Mouse (Mus musculus) heart, embryonic 12.5 days (tissue): ENCODE measurements around the gene Tmem259. TPM values are rescaled to one million over a fixed set of nuclear protein-coding genes. Genes with fewer than 3 reads are reported as not detected.
"Not testable (repeated sequence)": the region's sequence is repeated elsewhere in the genome, so short reads cannot be mapped to it uniquely, and the experiment has no call there.

ENCODE experiments used
- ATAC-seq: fragments of 200-750 bp; cut with Nextera tagmentation; 2 replicates; pipeline ENCODE4 v1.8.0; 2017; ENCODE audit warnings: moderate TSS enrichment, moderate library complexity; ENCODE audit not compliant: insufficient number of reproducible peaks, low FRiP score
- H3K27ac ChIP-seq: fragments of 300-500 bp; sonication (generic); 2 replicates; pipeline ENCODE4 v1.5.1; 2016; ENCODE audit warnings: mild to moderate bottlenecking, moderate library complexity; ENCODE audit not compliant: poor library complexity, severe bottlenecking
- H3K27me3 ChIP-seq: fragments of 300-500 bp; sonication (generic); replicated peaks from 2 replicates; pipeline ENCODE4 v1.6.1; 2016; ENCODE audit warnings: mild to moderate bottlenecking, moderate library complexity
- H3K36me3 ChIP-seq: fragments of 300-500 bp; sonication (generic); 2 replicates; pipeline ENCODE4 v1.6.1; 2016; ENCODE audit warnings: mild to moderate bottlenecking, moderate library complexity
- H3K4me1 ChIP-seq: fragments of 300-500 bp; sonication (generic); replicated peaks from 2 replicates; pipeline ENCODE4 v1.6.1; 2016; ENCODE audit warnings: mild to moderate bottlenecking
- H3K4me2 ChIP-seq: fragments of 300-500 bp; sonication (generic); 2 replicates; pipeline ENCODE4 v1.6.1; 2016; ENCODE audit warnings: mild to moderate bottlenecking, moderate library complexity
- H3K4me3 ChIP-seq: fragments of 300-500 bp; sonication (generic); 2 replicates; pipeline ENCODE4 v1.5.1; 2016; ENCODE audit warnings: mild to moderate bottlenecking
- H3K9ac ChIP-seq: fragments of 300-500 bp; sonication (generic); 2 replicates; pipeline ENCODE4 v1.6.1; 2016; ENCODE audit warnings: mild to moderate bottlenecking, moderate library complexity
- H3K9me3 ChIP-seq: fragments of 300-500 bp; sonication (generic); replicated peaks from 2 replicates; pipeline ENCODE4 v1.6.1; 2016; ENCODE audit warnings: mild to moderate bottlenecking, moderate library complexity
- WGBS: fragments of 180-500 bp; shearing (Covaris S2); methylation state at CpG from one replicate; pipeline ENCODE4 v1.1.7; 2016; 5-methylcytosine and 5-hydroxymethylcytosine counted together
- polyA plus RNA-seq: library from polyadenylated mRNA; unstranded; fragments of >200 nt; fragmentation: Nextera tagmentation; extraction: Ambion mirVana; gene quantifications from 2 replicates; pipeline ENCODE4 v1.2.1, GENCODE M21; 2016

Gene Tmem259
- polyA plus RNA-seq, 1 experiment from 2014 or later: 20.8 TPM

DNA sequence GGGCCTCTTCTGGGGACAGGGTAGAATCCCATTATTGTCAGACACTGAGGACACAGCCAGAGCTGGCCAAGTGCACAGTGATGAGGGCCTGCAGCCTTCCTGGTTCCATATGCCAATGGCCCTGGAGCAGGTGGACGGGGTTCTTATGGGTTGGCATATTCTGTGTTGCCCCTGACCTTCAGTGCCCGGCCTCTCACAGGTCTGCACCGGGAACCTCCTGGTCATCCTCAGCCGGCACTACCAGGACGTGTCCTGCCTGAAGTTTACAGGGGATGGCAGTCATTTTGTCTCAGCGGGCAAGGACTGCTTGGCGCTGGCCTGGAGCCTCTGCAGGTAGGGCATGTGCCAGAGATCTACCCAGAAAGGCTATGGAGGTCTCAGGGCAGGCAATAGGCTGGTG lies 19.4 kb downstream of the Tmem259 start:
- no peak overlapping the region for H3K27ac ChIP-seq
- ATAC-seq: no peak
- H3K27me3 ChIP-seq: peaks cover 20% of the 10 kb centered on the region
- WGBS: 97% methylated on average over 7 of the region's 7 CpGs
- no peak overlapping the region for H3K4me3 ChIP-seq
- no peak overlapping the region for H3K4me2 ChIP-seq
- no peaks in the 10 kb centered on the region for H3K9me3 ChIP-seq
- no peak overlapping the region for H3K9ac ChIP-seq
- peaks cover 7% of the 10 kb centered on the region for H3K4me1 ChIP-seq
- H3K36me3 ChIP-seq: peaks cover 74% of the 10 kb centered on the region

DNA sequence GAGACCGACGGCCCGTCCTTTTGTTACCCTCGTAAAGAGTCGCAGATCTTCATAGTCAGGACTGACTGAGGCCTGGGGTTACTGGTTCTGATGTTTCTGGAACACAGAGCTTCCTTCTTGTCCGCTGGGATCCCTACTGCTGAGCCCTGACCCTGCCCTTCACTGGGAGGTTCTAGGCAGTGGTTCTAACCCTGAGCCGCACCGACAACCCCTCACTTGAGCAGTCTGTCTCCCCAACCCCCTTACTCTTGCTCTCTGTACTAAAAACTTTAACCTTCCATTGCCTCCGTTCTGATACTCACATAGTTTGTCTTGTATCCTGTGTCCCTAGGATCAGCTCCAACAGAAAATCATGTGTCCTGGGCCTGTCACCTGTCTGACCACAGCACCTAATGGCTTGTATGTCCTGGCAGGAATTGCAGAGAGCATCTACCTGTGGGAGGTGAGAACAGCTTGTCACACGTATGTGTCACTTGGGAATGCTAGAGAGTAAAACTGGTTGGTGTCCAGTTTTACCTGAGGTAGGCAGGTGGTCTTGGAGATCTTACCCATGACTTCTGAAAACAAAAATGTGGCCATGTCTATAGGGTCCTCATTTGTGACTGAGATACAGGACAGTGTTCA lies 23.3 kb downstream of the Tmem259 start:
- 12% methylated on average over 10 of the region's 10 CpGs for WGBS
- no peak for ATAC-seq
- Histone ChIP-seq H3K27me3 (no peaks in the 10 kb centered on the region), H3K27ac (no peak overlapping the region), H3K4me1 (peaks cover 11% of the 10 kb centered on the region), H3K9ac (peak overlapping the region; percentile 90), H3K4me3 (peak overlapping the region; percentile 79), H3K36me3 (peaks cover 45% of the 10 kb centered on the region), H3K4me2 (peak overlapping the region; percentile 86), H3K9me3 (no peaks in the 10 kb centered on the region)

DNA sequence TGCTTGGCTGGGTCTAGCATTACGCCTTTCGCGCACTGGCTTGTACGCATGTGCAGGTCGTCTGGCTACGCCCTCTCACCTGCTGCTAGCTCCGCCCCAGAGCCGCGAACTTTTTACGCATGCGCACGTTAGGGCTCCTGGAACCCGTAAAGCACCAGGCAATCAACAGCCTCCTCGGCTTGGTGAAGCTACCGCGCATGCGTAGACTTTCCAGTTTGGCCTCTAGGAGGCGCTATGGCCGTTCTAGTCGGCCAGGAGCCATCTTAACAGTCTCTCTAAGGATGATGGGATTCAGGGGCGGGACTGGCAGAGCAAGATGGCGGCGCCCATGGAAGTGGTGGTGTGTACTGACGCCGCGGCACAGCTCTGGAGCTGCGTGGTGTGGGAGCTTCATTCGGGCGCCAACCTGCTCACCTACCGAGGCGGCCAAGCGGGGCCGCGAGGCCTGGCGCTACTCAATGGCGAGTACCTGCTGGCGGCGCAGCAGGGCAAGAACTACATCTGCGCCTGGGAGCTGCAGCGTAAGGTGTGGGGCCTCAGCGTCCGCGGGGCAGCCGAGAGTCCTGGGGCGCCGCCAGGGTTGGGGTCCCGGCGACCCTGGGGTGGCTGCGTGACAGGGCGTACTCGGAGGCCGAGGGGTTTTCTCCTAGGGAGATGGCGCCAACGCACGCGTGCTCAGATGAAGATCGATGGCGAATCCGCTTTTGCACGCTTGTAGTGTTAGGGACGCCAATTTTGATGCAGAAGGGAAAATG lies 24.1 kb downstream of the Tmem259 start, which contains the start of gene Wdr18:
Gene Wdr18, plus strand, starts transcription at position 306 of the 755 bp plus-strand sequence.
- WGBS: under 1% methylated on average over 61 of the region's 61 CpGs
- Histone ChIP-seq H3K4me1 (peaks cover 11% of the 10 kb centered on the region), H3K4me2 (peak within 1 kb of the TSS; percentile 86), H3K9ac (peak within 1 kb of the TSS; percentile 90), H3K27ac (peak within 1 kb of the TSS; percentile 71), H3K36me3 (peaks cover 37% of the 10 kb centered on the region), H3K4me3 (peak within 1 kb of the TSS; percentile 79), H3K9me3 (no peaks in the 10 kb centered on the region), H3K27me3 (no peaks in the 10 kb centered on the region)
- ATAC-seq: peak; percentile 95

DNA sequence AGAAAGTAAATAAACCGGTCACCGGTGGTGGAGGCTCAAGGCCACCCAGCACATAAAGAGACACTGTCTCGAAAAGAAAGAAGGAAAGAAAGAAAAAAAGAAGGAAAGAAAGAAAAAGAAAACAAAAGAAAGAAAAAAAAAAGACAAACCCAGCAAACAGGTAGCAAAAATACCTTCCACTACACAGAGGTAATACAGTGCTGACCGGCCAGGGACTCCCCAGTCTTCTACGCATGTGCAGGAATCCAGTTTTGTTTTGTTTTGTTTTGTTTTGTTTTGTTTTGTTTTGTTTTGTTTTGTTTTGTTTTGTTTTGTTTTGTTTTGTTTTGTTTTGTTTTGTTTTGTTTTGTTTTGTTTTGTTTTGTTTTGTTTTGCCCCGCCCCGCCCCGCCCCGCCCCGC lies 24.7 kb downstream of the Tmem259 start:
- H3K27me3 ChIP-seq, H3K9ac ChIP-seq, H3K27ac ChIP-seq, H3K9me3 ChIP-seq: not testable (repeated sequence)
- Histone ChIP-seq H3K4me1 (peaks cover 11% of the 10 kb centered on the region), H3K4me3 (peak overlapping the region; percentile 79), H3K36me3 (peaks cover 31% of the 10 kb centered on the region), H3K4me2 (peak overlapping the region; percentile 86)
- 0 out of 2 replicates have a peak, but pooled peaks have one; percentile 56 for ATAC-seq
- 36% methylated on average over 10 of the region's 10 CpGs for WGBS

DNA sequence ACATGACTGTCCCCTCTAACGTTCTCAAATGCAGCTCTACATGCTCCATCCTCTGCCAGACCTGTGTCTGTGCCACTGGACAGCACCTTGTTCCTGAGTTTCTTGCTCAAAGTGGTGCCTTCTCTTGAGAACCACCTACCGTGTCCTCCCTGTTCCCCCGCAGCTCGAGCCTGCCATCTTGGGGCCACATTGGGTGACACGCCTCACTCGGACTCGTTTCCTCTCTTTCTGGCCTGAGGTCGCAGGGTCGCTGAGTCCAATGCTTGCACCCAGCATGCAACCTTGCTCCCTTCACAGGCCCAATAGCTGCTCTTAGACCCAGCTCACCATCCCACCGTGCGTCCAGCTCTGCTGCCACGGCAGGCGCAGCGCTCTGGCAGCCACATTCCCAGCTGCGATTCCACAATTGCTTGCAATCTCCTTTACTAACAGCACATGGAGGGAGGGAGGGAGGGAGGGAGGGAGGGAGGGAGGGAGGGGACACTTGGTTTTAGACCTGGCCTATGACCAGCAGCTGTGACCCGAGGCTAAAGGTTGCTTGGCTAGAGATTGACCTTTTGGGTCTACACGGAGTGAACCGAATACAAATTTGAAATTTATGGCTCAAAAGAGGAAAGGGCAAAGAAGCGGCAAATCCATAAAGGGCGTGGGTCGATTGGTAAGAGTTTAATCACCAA lies 25.9 kb downstream of the Tmem259 start:
- 0 out of 2 replicates have a peak, but pooled peaks have one; percentile 10 for ATAC-seq
- H3K9ac ChIP-seq: peak overlapping the region; percentile 50; the same call in 1 of the 2 replicates
- peak overlapping the region; percentile 50 for H3K4me2 ChIP-seq
- 18% methylated on average over 21 of the region's 21 CpGs for WGBS
- H3K4me1 ChIP-seq: peaks cover 11% of the 10 kb centered on the region
- H3K4me3 ChIP-seq: peak overlapping the region; percentile 20; the same call in 1 of the 2 replicates
- H3K27me3 ChIP-seq: no peaks in the 10 kb centered on the region
- peaks cover 28% of the 10 kb centered on the region for H3K36me3 ChIP-seq
- no peaks in the 10 kb centered on the region for H3K9me3 ChIP-seq
- no peak overlapping the region for H3K27ac ChIP-seq

DNA sequence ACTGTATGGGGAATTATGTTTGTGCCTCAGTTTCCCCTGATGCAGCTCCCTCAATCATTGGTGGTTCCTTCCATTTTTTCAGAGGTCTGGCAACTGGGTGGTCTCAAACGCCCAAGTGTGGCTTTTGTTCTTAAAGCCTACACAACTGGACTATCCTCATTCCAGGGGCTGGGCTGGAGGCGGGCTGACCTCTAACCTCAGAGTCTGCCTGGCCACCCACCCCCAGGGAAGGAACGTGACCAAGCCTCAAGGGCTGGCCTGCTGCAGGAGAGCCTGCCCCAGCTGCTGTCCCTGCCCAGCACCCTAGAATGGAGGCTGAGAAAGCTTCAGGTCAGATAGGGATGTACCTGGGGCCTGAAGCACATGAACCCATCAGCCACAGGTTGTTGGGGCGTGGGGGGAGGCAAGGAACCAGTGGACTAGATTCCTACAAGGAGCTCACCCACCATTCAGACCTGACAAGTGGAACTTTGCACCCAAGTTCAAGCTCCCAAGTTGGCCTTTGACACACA lies 27.4 kb downstream of the Tmem259 start:
- H3K27ac ChIP-seq: no peak overlapping the region
- H3K36me3 ChIP-seq: peaks cover 24% of the 10 kb centered on the region
- WGBS: 39% methylated on average over 4 of the region's 4 CpGs
- no peaks in the 10 kb centered on the region for H3K27me3 ChIP-seq
- no peak overlapping the region for H3K4me2 ChIP-seq
- no peak overlapping the region for H3K9ac ChIP-seq
- no peak overlapping the region for H3K4me3 ChIP-seq
- H3K9me3 ChIP-seq: no peaks in the 10 kb centered on the region
- peaks cover 11% of the 10 kb centered on the region for H3K4me1 ChIP-seq
- no peak for ATAC-seq

DNA sequence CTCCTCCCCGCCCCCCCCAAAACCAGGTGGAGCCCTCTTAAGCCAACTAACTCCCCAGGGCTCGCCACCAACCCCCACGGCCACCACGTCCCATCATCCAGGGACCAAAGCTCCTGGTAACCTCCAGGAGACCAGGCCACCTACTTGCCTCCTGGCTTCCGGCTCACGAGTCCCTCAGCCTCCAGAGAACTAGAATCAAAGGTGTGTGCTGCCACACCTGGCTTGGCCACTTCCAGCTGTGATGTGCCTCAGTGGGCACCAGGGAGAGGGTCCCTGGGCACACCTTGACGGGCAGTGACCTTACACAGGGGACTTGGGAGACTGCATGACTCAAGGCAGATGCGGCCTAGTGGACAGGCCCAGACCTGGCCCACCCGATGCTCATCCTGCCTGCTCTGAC lies 28.4 kb downstream of the Tmem259 start:
- peaks cover 29% of the 10 kb centered on the region for H3K36me3 ChIP-seq
- H3K9me3 ChIP-seq: no peaks in the 10 kb centered on the region
- H3K4me3 ChIP-seq: no peak overlapping the region
- no peaks in the 10 kb centered on the region for H3K27me3 ChIP-seq
- H3K4me1 ChIP-seq: peaks cover 6% of the 10 kb centered on the region
- no peak overlapping the region for H3K27ac ChIP-seq
- ATAC-seq: no peak
- H3K4me2 ChIP-seq: no peak overlapping the region
- no peak overlapping the region for H3K9ac ChIP-seq
- 67% methylated on average over 9 of the region's 9 CpGs for WGBS

DNA sequence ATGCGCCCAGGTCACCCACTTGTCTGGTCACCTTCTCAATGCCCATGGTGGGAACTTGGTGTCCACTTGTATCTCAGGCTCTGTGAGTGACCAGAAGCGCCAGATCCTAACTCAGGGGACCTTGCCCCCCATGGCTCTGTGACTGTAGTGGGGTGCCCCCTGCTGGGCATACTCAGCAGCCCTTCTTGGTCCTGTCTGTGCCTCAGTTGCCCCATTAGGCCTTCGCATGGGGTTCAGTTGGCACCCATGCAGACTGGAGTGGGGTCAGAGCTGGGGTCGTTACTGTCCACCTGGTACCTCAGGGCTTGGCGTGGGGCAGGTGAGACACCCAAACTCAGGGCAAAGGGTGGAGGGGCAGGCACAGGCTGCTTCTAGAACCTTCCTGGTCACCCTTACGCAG lies 30.2 kb downstream of the Tmem259 start:
- no peak overlapping the region for H3K4me3 ChIP-seq
- 86% methylated on average over 6 of the region's 6 CpGs for WGBS
- no peaks in the 10 kb centered on the region for H3K9me3 ChIP-seq
- ATAC-seq: no peak
- no peak overlapping the region for H3K27ac ChIP-seq
- H3K36me3 ChIP-seq: peaks cover 46% of the 10 kb centered on the region
- peaks cover 4% of the 10 kb centered on the region for H3K4me1 ChIP-seq
- H3K27me3 ChIP-seq: no peaks in the 10 kb centered on the region
- no peak overlapping the region for H3K4me2 ChIP-seq
- no peak overlapping the region for H3K9ac ChIP-seq

DNA sequence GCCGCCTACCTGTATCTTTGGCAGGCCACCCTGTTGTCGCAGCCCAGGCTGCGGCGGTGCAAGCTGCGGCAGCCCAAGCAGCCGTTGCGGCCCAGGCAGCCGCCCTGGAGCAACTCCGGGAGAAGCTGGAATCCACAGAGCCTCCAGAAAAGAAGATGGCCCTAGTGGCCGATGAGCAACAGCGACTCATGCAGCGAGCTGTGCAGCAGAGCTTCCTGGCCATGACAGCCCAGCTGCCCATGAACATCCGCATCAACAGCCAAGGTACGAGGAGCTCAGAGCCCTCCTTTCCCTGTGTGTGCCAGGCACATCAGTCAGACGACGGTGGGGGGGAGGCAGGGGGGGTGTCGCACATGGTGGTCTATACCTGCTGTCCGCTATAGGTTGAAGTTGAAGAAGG lies 33.5 kb downstream of the Tmem259 start:
- Histone ChIP-seq H3K4me2 (no peak overlapping the region), H3K27me3 (no peaks in the 10 kb centered on the region), H3K36me3 (peaks cover 61% of the 10 kb centered on the region), H3K9ac (no peak overlapping the region), H3K4me3 (no peak overlapping the region), H3K27ac (no peak overlapping the region), H3K4me1 (peaks cover 21% of the 10 kb centered on the region), H3K9me3 (no peaks in the 10 kb centered on the region)
- no peak for ATAC-seq
- WGBS: 81% methylated on average over 18 of the region's 18 CpGs

DNA sequence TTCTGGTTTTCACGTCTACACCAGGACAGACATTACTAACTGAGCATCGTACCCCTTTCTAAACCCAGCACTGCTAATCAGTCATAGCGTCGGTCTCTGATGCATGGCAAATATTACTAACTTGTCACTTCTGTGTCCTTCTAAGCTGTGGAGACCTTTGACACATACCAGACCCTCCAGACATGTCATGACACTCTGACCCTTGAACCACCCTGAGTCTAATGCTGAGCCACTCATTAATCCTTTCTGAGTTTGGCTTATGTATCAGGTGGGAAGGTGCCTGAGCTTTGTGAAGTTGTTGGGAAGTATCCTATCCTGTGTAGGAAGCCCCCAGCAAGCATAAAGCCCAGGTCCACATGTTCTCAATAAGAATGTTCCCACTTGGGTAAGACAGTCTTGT lies 34.3 kb downstream of the Tmem259 start:
- Histone ChIP-seq H3K27ac (no peak overlapping the region), H3K27me3 (no peaks in the 10 kb centered on the region), H3K4me2 (no peak overlapping the region), H3K9me3 (no peaks in the 10 kb centered on the region), H3K4me3 (no peak overlapping the region), H3K4me1 (peaks cover 29% of the 10 kb centered on the region), H3K36me3 (peaks cover 61% of the 10 kb centered on the region), H3K9ac (no peak overlapping the region)
- WGBS: 70% methylated on average over 4 of the region's 4 CpGs
- no peak for ATAC-seq

DNA sequence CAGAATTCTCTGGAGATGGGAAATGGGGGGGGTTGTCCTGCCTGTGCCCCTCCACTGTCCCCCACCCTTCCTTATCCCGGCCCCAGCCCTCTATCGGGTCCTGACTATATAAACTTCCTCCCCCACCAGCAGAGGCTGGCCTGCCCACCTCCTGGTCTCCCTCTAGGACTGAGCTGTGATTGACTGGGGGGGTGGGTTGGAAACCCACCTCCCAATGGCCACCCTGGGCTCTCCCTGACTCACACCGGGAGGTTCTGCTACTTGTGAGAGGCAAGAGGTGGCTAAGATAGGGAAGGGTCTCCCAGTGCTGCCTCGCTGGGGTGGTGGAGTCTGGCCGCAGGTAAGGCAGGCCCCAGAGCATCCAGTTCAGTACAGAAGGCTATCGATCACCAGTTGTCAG lies 36.6 kb downstream of the Tmem259 start:
- ATAC-seq: no peak
- Histone ChIP-seq H3K27ac (peak overlapping the region; percentile 73), H3K4me3 (peak overlapping the region; percentile 4; the same call in 1 of the 2 replicates), H3K9me3 (no peaks in the 10 kb centered on the region), H3K4me1 (peaks cover 40% of the 10 kb centered on the region), H3K27me3 (no peaks in the 10 kb centered on the region), H3K36me3 (peaks cover 45% of the 10 kb centered on the region), H3K4me2 (peak overlapping the region; percentile 48), H3K9ac (peak overlapping the region; percentile 48)
- WGBS: 62% methylated on average over 6 of the region's 6 CpGs
